Mouse (Mus musculus) c-Kit-positive CD71-negative TER-119-negative erythroid progenitor cells, embryonic 14.5 days (primary cell): Measurements from ENCODE around the gene Tor4a.

Experiments used
- DNase-seq: peaks from one replicate; pipeline ENCODE4 v3.0.0-alpha.2; 2013; ENCODE audit warnings: low read depth

The Tor4a gene

GRCm38 (mm10) chr2:25186575-25186930 is 10.1 kb downstream of the Tor4a start:
- DNase-seq, result no peak

GRCm38 (mm10) chr2:25185625-25186574 is 10.8 kb downstream of the Tor4a start:
- no peak for DNase-seq

GRCm38 (mm10) chr2:25184496-25184895 is 12.2 kb downstream of the Tor4a start:
- DNase-seq, result no peak

- DNase-seq, result no peak
Measured at GRCm38 (mm10) chr2:25183336-25183735, 13.3 kb downstream of the Tor4a start.

- no peak for DNase-seq
Measured at GRCm38 (mm10) chr2:25182664-25183063, 14.0 kb downstream of the Tor4a start.

GRCm38 (mm10) chr2:25181891-25182397 is 14.7 kb downstream of the Tor4a start:
- no peak for DNase-seq

- no peak for DNase-seq
Measured at GRCm38 (mm10) chr2:25180973-25181890, 15.5 kb downstream of the Tor4a start.

GRCm38 (mm10) chr2:25180478-25180903 is 16.2 kb downstream of the Tor4a start, which contains the start of gene Nrarp:
Gene Nrarp, plus strand, starts transcription at chr2:25180758.
- peak; percentile 80 for DNase-seq

GRCm38 (mm10) chr2:25179566-25180217 is 17.0 kb downstream of the Tor4a start:
- no peak for DNase-seq

GRCm38 (mm10) chr2:25178285-25178972 is 18.3 kb downstream of the Tor4a start:
- no peak for DNase-seq

GRCm38 (mm10) chr2:25177685-25178084 is 19.0 kb downstream of the Tor4a start:
- no peak for DNase-seq

- DNase-seq, result no peak
Measured at GRCm38 (mm10) chr2:25177076-25177475, 19.6 kb downstream of the Tor4a start.

- DNase-seq, result no peak
Measured at GRCm38 (mm10) chr2:25176573-25176972, 20.1 kb downstream of the Tor4a start.

- DNase-seq, result no peak
Measured at GRCm38 (mm10) chr2:25175690-25176078, 21.0 kb downstream of the Tor4a start.

GRCm38 (mm10) chr2:25174866-25175689 is 21.6 kb downstream of the Tor4a start:
- DNase-seq, result no peak

GRCm38 (mm10) chr2:25173821-25174220 is 22.9 kb downstream of the Tor4a start:
- no peak for DNase-seq

GRCm38 (mm10) chr2:25172629-25173028 is 24.1 kb downstream of the Tor4a start:
- no peak for DNase-seq

GRCm38 (mm10) chr2:25171769-25172153 is 24.9 kb downstream of the Tor4a start:
- DNase-seq, result no peak

- DNase-seq, result no peak
Measured at GRCm38 (mm10) chr2:25171101-25171768, 25.5 kb downstream of the Tor4a start.
